Comparison of ENCODE assay signal across 8 mouse cellular contexts in genomic region chr12:108178331-108179245, GRCm38 (mm10). TPM values are rescaled to one million over a fixed set of nuclear protein-coding genes. Genes with fewer than 3 reads are reported as not detected.
DNase-seq lines count a peak whose midpoint lies in the region; ATAC-seq and TF ChIP-seq lines count a peak whose summit lies in the region.

No protein-coding gene starts in this region.

- no peak for TF ChIP-seq POLR2A in kidney, adult 2 months (IDR thresholded peaks at IDR 0.05; ENCODE audit: low read depth, low read length)

- no peaks in the 10 kb centered on the region for H3K36me3 ChIP-seq in kidney, adult 2 months (ENCODE audit: control insufficient read depth, insufficient read depth, low read length)
- peaks cover 11% of the 10 kb centered on the region for H3K36me3 ChIP-seq in limb, embryonic 15.5 days
- 0 out of 2 replicates have a peak, but pooled peaks cover 3% of the 10 kb centered on the region for H3K36me3 ChIP-seq in midbrain, embryonic 16.5 days (ENCODE audit: control insufficient read depth, insufficient read depth, low read length)
- H3K36me3 ChIP-seq in stomach, embryonic 14.5 days (ENCODE audit: control insufficient read depth, insufficient read depth, low read length): no peaks in the 10 kb centered on the region; the same call in 1 of the 2 replicates

- no peaks in the 10 kb centered on the region for H3K27me3 ChIP-seq in kidney, adult 2 months (replicated peaks; ENCODE audit: control insufficient read depth, insufficient read depth, low read length)
- H3K27me3 ChIP-seq in limb, embryonic 15.5 days: no peaks in the 10 kb centered on the region
- H3K27me3 ChIP-seq in midbrain, embryonic 16.5 days (ENCODE audit: control insufficient read depth, insufficient read depth, low read depth, low read length): no peaks in the 10 kb centered on the region
- no peaks in the 10 kb centered on the region for H3K27me3 ChIP-seq in stomach, embryonic 14.5 days (ENCODE audit: control insufficient read depth, insufficient read depth, low read length)

- peak; percentile 31 for DNase-seq in 3T3-L1 (ENCODE audit: low read depth, low spot score)
- peak; percentile 49 to 59 for DNase-seq in adrenal gland, adult 18-20 months (ENCODE audit: low spot score in 2 of 2)
- peak; percentile 62 for DNase-seq in embryo, embryonic 11 days
- DNase-seq in heart, adult 11 months: peak; percentile 96
- peak; percentile 44 for DNase-seq in kidney, adult 2 months

- no peak for TF ChIP-seq CTCF in kidney, adult 2 months (conservative IDR thresholded peaks at IDR 0.05; ENCODE audit: insufficient read depth, insufficient read length, low read depth, low read length)

- no peaks in the 10 kb centered on the region for H3K9me3 ChIP-seq in limb, embryonic 15.5 days
- no peaks in the 10 kb centered on the region for H3K9me3 ChIP-seq in midbrain, embryonic 16.5 days (replicated peaks; ENCODE audit: control insufficient read depth, low read length, poor library complexity, severe bottlenecking)
- H3K9me3 ChIP-seq in stomach, embryonic 14.5 days (ENCODE audit: control insufficient read depth, low read depth, low read length): no peaks in the 10 kb centered on the region

- peak overlapping the region; percentile 94 for H3K4me3 ChIP-seq in kidney, adult 2 months (ENCODE audit: insufficient read depth, low read depth, low read length)
- H3K4me3 ChIP-seq in limb, embryonic 15.5 days: peak overlapping the region; percentile 99
- peak overlapping the region; percentile 97 for H3K4me3 ChIP-seq in midbrain, embryonic 16.5 days (ENCODE audit: low read depth, low read length)
- H3K4me3 ChIP-seq in stomach, embryonic 14.5 days (ENCODE audit: low read depth, low read length): peak overlapping the region; percentile 95

- H3K9ac ChIP-seq in limb, embryonic 15.5 days: peak overlapping the region; percentile 94
- peak overlapping the region; percentile 89 for H3K9ac ChIP-seq in midbrain, embryonic 16.5 days (ENCODE audit: low read depth, low read length)
- H3K9ac ChIP-seq in stomach, embryonic 14.5 days (replicated peaks; ENCODE audit: low read depth, low read length): peak overlapping the region; percentile 94

- WGBS in kidney, adult 2 months: under 1% methylated on average over 101 of the region's 103 CpGs
- under 1% methylated on average over 83 of the region's 103 CpGs for WGBS in limb, embryonic 15.5 days
- WGBS in midbrain, embryonic 16.5 days: under 1% methylated on average over 91 of the region's 103 CpGs
- WGBS in stomach, embryonic 14.5 days: under 1% methylated on average over 95 of the region's 103 CpGs

- peak overlapping the region; percentile 96 for H3K27ac ChIP-seq in kidney, adult 2 months (ENCODE audit: insufficient read depth, low read depth, low read length)
- H3K27ac ChIP-seq in limb, embryonic 15.5 days: peak overlapping the region; percentile 91
- H3K27ac ChIP-seq in midbrain, embryonic 16.5 days (ENCODE audit: low read length): peak overlapping the region; percentile 73
- H3K27ac ChIP-seq in stomach, embryonic 14.5 days (ENCODE audit: low read length): peak overlapping the region; percentile 91

- H3K4me1 ChIP-seq in kidney, adult 2 months (ENCODE audit: control insufficient read depth, insufficient read depth, low read length): peaks cover 18% of the 10 kb centered on the region
- peaks cover 34% of the 10 kb centered on the region for H3K4me1 ChIP-seq in limb, embryonic 15.5 days
- peaks cover 25% of the 10 kb centered on the region for H3K4me1 ChIP-seq in midbrain, embryonic 16.5 days (ENCODE audit: control insufficient read depth, insufficient read depth, low read length)
- peaks cover 23% of the 10 kb centered on the region for H3K4me1 ChIP-seq in stomach, embryonic 14.5 days (ENCODE audit: control insufficient read depth, insufficient read depth, low read length)

- peak; percentile 1; the same call in 1 of the 2 replicates for ATAC-seq in limb, embryonic 15.5 days (ENCODE audit: insufficient number of reproducible peaks, low FRiP score, low TSS enrichment, low read depth)
- ATAC-seq in midbrain, embryonic 16.5 days: peak; percentile 64
- ATAC-seq in stomach, embryonic 14.5 days (ENCODE audit: insufficient number of reproducible peaks, insufficient read depth, low FRiP score, low read depth): peak; percentile 51

- H3K4me2 ChIP-seq in limb, embryonic 15.5 days: peak overlapping the region; percentile 75
- H3K4me2 ChIP-seq in midbrain, embryonic 16.5 days (ENCODE audit: low read length): peak overlapping the region; percentile 84
- peak overlapping the region; percentile 78 for H3K4me2 ChIP-seq in stomach, embryonic 14.5 days (replicated peaks; ENCODE audit: low read depth, low read length)

RNA-seq across cellular contexts. Expression of gene Setd3, which starts 0.5 kb away (rescaled TPM):
- 100 to 1,000 TPM; 101 to 127 TPM for total RNA-seq in adrenal gland, adult 18-20 months (2021)
- polyA plus RNA-seq in kidney, adult 2 months (2012; rRNA removed): 32.5 and 38.5 TPM in 2 replicates
- 87.1 and 87.2 TPM in 2 replicates for polyA plus RNA-seq in limb, embryonic 15.5 days (2015; fragmentation: Nextera tagmentation; extraction: Ambion mirVana)
- polyA plus RNA-seq in midbrain, embryonic 16.5 days (2015; fragmentation: Nextera tagmentation; extraction: Ambion mirVana): 95.5 and 97.2 TPM in 2 replicates
- polyA plus RNA-seq in stomach, embryonic 14.5 days (2014; fragmentation: Nextera tagmentation; extraction: Ambion mirVana): 74.2 and 80.8 TPM in 2 replicates

RNA-seq across cellular contexts. Expression of gene Ccnk, which starts 0.8 kb away (rescaled TPM):
- 10 to 100 TPM; 29.2 to 31.1 TPM for total RNA-seq in adrenal gland, adult 18-20 months (2021)
- 11.4 and 12.6 TPM in 2 replicates for polyA plus RNA-seq in kidney, adult 2 months (2012; rRNA removed)
- polyA plus RNA-seq in limb, embryonic 15.5 days (2015; fragmentation: Nextera tagmentation; extraction: Ambion mirVana): 2.4 and 3.4 TPM in 2 replicates
- polyA plus RNA-seq in midbrain, embryonic 16.5 days (2015; fragmentation: Nextera tagmentation; extraction: Ambion mirVana): 2.2 and 2.4 TPM in 2 replicates
- polyA plus RNA-seq in stomach, embryonic 14.5 days (2014; fragmentation: Nextera tagmentation; extraction: Ambion mirVana): 5.9 and 8.0 TPM in 2 replicates

Comparison
In these comparisons a context has a peak if more than half of its experiments do, and no peak if none do; other contexts are left out.
1. Peak in every context shown above with its lines: DNase-seq, ATAC-seq, H3K4me3 ChIP-seq and H3K27ac ChIP-seq.
2. DNase-seq: peak in every context shown above with its lines; median percentile 96 in heart, adult 11 months; 62 in embryo, embryonic 11 days; 54 in adrenal gland, adult 18-20 months; 44 in kidney, adult 2 months; 31 in 3T3-L1.
3. ATAC-seq: peak in every context shown above with its lines; median percentile 64 in midbrain, embryonic 16.5 days; 51 in stomach, embryonic 14.5 days; 1 in limb, embryonic 15.5 days.